Mouse (Mus musculus) kidney, adult 2 months (tissue): Measurements from ENCODE around the gene Sdk1.

Source experiments
- CTCF ChIP-seq: fragments of 200-500 bp; conservative IDR thresholded peaks from 2 replicates; pipeline ENCODE4 v1.5.1; 2011; ENCODE audit warnings: low read depth, mild to moderate bottlenecking, control low read depth, low read length, moderate library complexity, mixed read lengths; ENCODE audit not compliant: insufficient read depth, insufficient read length
- POLR2A ChIP-seq: fragments of 200-500 bp; IDR thresholded peaks from one replicate; pipeline ENCODE4 v1.6.1; 2011; ENCODE audit warnings: low read depth, low read length, control low read depth

DNA sequence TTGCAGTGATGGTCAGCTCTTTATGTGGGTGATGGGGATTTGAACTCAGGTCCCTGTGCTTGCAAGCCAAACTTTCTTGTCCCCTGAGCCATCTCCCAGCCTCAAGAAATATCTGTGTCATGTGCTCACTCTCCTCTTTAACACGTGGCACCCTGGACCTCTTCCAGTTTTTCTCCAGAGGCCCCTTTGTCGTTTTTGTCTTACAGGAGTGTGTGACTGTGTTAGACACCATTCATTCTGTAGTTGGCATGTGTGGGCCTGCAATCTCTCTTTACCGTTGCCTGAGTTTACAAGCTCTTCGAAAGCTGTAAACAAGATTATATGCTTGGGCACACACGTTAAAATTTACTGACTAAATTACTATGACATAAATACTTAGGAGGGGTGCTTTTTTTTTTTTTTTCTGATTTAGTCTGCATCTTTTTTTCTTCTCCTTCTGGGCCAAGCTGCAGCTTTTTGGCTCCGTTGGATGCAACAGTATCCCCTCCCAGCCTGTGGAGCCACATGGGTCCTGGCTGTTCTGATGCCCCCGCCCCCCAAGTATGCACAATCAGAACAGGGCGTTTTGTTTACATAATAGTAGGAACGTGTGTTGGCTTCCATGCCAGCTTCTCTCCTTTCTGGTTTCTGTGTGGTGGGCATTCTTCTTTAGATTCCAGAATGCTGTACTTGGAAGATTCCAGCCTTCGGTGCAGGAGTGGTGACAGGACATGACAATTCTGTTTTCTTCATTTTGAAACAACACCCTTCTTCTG, 527.6 kb downstream of the Sdk1 start:
- TF ChIP-seq CTCF, result no peak
- TF ChIP-seq POLR2A, result no peak
